Mouse (Mus musculus): ENCODE measurements around the gene Nup107.

GRCm38 (mm10) chr10:117828536-117828935, 36.0 kb upstream of the Nup107 start:
- TF ChIP-seq CTCF (IDR thresholded peaks at IDR 0.05; ENCODE audit: insufficient read depth, low read depth, low read length) (no peak), POLR2A (IDR thresholded peaks at IDR 0.05; ENCODE audit: insufficient read depth, low read depth, low read length) (no peak)

All from olfactory bulb, adult 2 months (tissue).